Mouse (Mus musculus) MEL (cell line): ENCODE results near the gene Ppp1r3g.

Source experiments
- CTCF ChIP-seq, 3 experiments: IDR thresholded peaks in 2 of 3; conservative IDR thresholded peaks in 1 of 3; 2 replicates each; pipeline ENCODE4 v1.5.1; 2011 to 2012; ENCODE audit warnings: low read length in 3 of 3, low read depth in 2 of 3, mild to moderate bottlenecking in 2 of 3, improper control_type of control experiment in 1 of 3, inconsistent platforms in 1 of 3, mixed read lengths in 1 of 3, moderate library complexity in 1 of 3; ENCODE audit not compliant: control insufficient read depth in 1 of 3, insufficient read depth in 1 of 3, poor library complexity in 1 of 3, severe bottlenecking in 1 of 3
- E2F4 ChIP-seq: IDR thresholded peaks from 2 replicates; pipeline ENCODE4 v1.6.1; 2011; ENCODE audit warnings: low read depth, low read length, improper control_type of control experiment, borderline replicate concordance
- ELF1 ChIP-seq: IDR thresholded peaks from 2 replicates; pipeline ENCODE4 v1.6.1; 2014; ENCODE audit warnings: low read depth, mild to moderate bottlenecking, inconsistent platforms, low read length, improper control_type of control experiment, moderate library complexity
- EP300 ChIP-seq, 2 experiments: IDR thresholded peaks; 2 replicates each; pipeline ENCODE4 v1.6.1; 2011; ENCODE audit warnings: improper control_type of control experiment in 2 of 2, low read length in 2 of 2, low read depth in 1 of 2, mild to moderate bottlenecking in 1 of 2
- GABPA ChIP-seq: IDR thresholded peaks from 2 replicates; pipeline ENCODE4 v1.6.1; 2012; ENCODE audit warnings: low read depth, mild to moderate bottlenecking, inconsistent platforms, low read length, improper control_type of control experiment, moderate library complexity
- MAX ChIP-seq: IDR thresholded peaks from 2 replicates; pipeline ENCODE4 v1.6.1; 2011; ENCODE audit warnings: low read length, improper control_type of control experiment
- MXI1 ChIP-seq: IDR thresholded peaks from 2 replicates; pipeline ENCODE4 v1.6.1; 2011; ENCODE audit warnings: mild to moderate bottlenecking, low read depth, low read length, improper control_type of control experiment
- POLR2A ChIP-seq, 2 experiments: IDR thresholded peaks; 2 replicates each; pipeline ENCODE4 v1.6.1; 2011 to 2012; ENCODE audit warnings: low read length in 2 of 2, mild to moderate bottlenecking in 2 of 2, control low read depth in 1 of 2, improper control_type of control experiment in 1 of 2, low read depth in 1 of 2, moderate library complexity in 1 of 2; ENCODE audit not compliant: control insufficient read depth in 1 of 2, insufficient read depth in 1 of 2, poor library complexity in 1 of 2
- POLR2AphosphoS2 ChIP-seq: IDR thresholded peaks from 2 replicates; pipeline ENCODE4 v1.6.1; 2011; ENCODE audit warnings: low read length, improper control_type of control experiment
- RCOR1 ChIP-seq: IDR thresholded peaks from 2 replicates; pipeline ENCODE4 v1.6.1; 2012; ENCODE audit warnings: low read depth, mild to moderate bottlenecking, inconsistent platforms, low read length, improper control_type of control experiment
- SIN3A ChIP-seq: IDR thresholded peaks from 2 replicates; pipeline ENCODE4 v1.6.1; 2012; ENCODE audit warnings: low read length, improper control_type of control experiment, inconsistent platforms
- TBP ChIP-seq: IDR thresholded peaks from 2 replicates; pipeline ENCODE4 v1.8.0; 2011; ENCODE audit warnings: low read depth, low read length, improper control_type of control experiment
- UBTF ChIP-seq: IDR thresholded peaks from 2 replicates; pipeline ENCODE4 v1.6.1; 2012; ENCODE audit warnings: low read depth, mild to moderate bottlenecking, inconsistent platforms, low read length, improper control_type of control experiment, moderate library complexity, borderline replicate concordance; ENCODE audit not compliant: insufficient read depth
- ZC3H11A ChIP-seq: IDR thresholded peaks from 2 replicates; pipeline ENCODE4 v1.6.1; 2012; ENCODE audit warnings: low read depth, mild to moderate bottlenecking, inconsistent platforms, low read length, improper control_type of control experiment

DNA sequence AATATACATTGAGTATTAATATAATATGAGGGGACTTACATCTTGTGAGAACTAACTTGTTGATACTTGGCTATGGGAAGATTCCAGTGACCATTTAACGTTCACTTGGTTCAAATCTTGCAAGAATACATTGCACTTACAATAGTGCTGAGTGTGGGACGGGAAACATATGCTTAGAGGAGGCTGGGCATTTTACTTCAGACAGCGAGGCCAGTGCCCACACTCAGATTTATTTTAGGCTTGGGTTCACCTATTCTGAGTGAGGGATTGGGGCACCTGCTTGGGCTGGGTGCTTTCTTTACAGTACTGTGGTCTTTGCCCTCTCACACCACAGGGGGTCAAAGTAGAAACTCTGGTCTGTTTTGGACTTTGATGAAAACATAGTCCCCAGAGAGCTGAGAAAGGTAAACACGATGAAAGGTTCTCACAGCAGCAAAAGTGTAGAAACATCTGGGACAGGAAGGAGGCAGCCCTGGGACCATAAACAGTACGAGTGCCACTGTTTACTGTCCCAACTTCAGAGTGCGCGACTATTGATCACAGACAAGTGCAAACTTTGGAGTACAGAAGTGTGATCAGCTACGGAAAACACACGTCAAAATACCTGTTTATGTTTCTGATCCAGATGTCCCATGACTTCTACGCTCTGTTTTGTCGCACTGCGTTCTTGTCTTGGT, 890 bp downstream of the Ppp1r3g start:
- TF ChIP-seq MXI1 = no peak
- TF ChIP-seq ELF1 = no peak
- no peak for TF ChIP-seq POLR2A (IDR thresholded peaks at IDR 0.05; ENCODE audit: control insufficient read depth in 1 of 2, insufficient read depth in 1 of 2, low read depth in 1 of 2, low read length in 2 of 2, poor library complexity in 1 of 2)
- no peak for TF ChIP-seq CTCF (IDR thresholded peaks at IDR 0.05 in 2 of 3, conservative IDR thresholded peaks at IDR 0.05 in 1 of 3; ENCODE audit: control insufficient read depth in 1 of 3, insufficient read depth in 1 of 3, low read depth in 2 of 3, low read length in 3 of 3, poor library complexity in 1 of 3, severe bottlenecking in 1 of 3)
- TF ChIP-seq RCOR1 = no peak
- TF ChIP-seq EP300 (IDR thresholded peaks at IDR 0.05; ENCODE audit: low read depth in 1 of 2, low read length in 2 of 2) = no peak
- TF ChIP-seq TBP = no peak
- TF ChIP-seq UBTF = no peak
- no peak for TF ChIP-seq GABPA
- no peak for TF ChIP-seq E2F4
- no peak for TF ChIP-seq POLR2AphosphoS2
- TF ChIP-seq MAX = no peak
- TF ChIP-seq SIN3A = no peak
- no peak for TF ChIP-seq ZC3H11A
